Mouse (Mus musculus): ENCODE data around the gene Glb1l2. TPM values are rescaled to one million over a fixed set of nuclear protein-coding genes. Genes with fewer than 3 reads are reported as not detected.

Glb1l2 gene
- polyA plus RNA-seq, 1 experiment from 2014 or later = 1.5 TPM

DNA sequence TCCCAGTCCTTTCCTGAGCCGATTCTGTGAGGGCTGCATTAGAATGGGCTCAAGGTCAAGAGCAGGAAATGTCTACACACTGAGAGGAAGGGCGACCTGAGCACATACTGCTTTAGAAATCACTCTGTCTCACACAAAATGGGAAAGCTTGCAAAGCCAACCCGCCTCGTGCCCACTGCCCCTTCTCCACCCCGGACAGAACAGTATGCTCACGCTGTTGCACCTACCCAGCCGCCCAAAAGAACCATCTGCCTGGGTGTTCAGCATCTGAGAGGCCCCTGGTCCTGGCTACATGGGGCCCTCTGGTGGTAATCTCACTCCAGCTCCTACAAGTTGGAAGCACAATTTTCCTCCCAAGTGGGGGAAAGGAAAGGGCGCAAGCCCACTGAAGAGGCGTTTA lies 46.2 kb downstream of the Glb1l2 start:
- H3K36me3 ChIP-seq (ENCODE audit: control insufficient read depth, insufficient read depth, low read length) = no peaks in the 10 kb centered on the region
- H3K9me3 ChIP-seq (ENCODE audit: control insufficient read depth, low read length) = no peaks in the 10 kb centered on the region
- no peak overlapping the region for H3K4me2 ChIP-seq (ENCODE audit: low read length)
- H3K4me1 ChIP-seq (ENCODE audit: control insufficient read depth in 2 of 2, insufficient read depth in 2 of 2, low read length in 2 of 2) = no peaks in the 10 kb centered on the region
- WGBS = 25% methylated on average over 9 of the region's 9 CpGs
- ATAC-seq (ENCODE audit: insufficient number of reproducible peaks, insufficient read depth, low FRiP score, low read depth) = no peak
- no peak overlapping the region for H3K27ac ChIP-seq (replicated peaks in 1 of 2; ENCODE audit: control insufficient read depth in 1 of 2, insufficient read depth in 1 of 2, low read depth in 2 of 2, low read length in 2 of 2)
- no peak overlapping the region for H3K9ac ChIP-seq (ENCODE audit: low read length)
- no peaks in the 10 kb centered on the region for H3K27me3 ChIP-seq (ENCODE audit: control insufficient read depth, insufficient read depth, low read length)
- H3K4me3 ChIP-seq (ENCODE audit: control insufficient read depth in 1 of 2, insufficient read depth in 1 of 2, low read depth in 1 of 2, low read length in 2 of 2) = no peak overlapping the region

DNA sequence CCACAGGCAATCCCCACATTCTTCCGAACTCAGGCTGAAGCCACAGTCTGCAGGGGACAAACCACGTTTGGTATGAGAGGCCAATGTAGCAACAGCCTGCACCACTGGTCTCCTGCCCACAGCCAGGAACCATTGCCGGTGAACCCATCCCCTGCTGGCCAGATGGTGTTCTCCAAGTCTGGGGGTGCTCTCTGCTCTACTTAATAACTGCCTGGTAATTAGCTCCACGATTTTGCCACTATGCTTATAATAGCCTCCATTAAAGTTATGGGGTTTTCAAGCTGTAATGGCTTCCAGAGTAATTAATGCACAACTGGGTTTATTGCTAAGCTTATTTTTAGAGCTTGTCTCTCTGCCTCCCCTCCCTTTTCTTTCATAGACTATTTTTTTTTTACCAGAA lies 57.4 kb downstream of the Glb1l2 start:
- no peaks in the 10 kb centered on the region for H3K9me3 ChIP-seq (ENCODE audit: control insufficient read depth, low read length)
- no peaks in the 10 kb centered on the region for H3K27me3 ChIP-seq (ENCODE audit: control insufficient read depth, insufficient read depth, low read length)
- H3K9ac ChIP-seq (ENCODE audit: low read length) = no peak overlapping the region
- H3K27ac ChIP-seq (replicated peaks in 1 of 2; ENCODE audit: control insufficient read depth in 1 of 2, insufficient read depth in 1 of 2, low read depth in 2 of 2, low read length in 2 of 2) = no peak overlapping the region
- ATAC-seq (ENCODE audit: insufficient number of reproducible peaks, insufficient read depth, low FRiP score, low read depth) = no peak
- no peak overlapping the region for H3K4me3 ChIP-seq (ENCODE audit: control insufficient read depth in 1 of 2, insufficient read depth in 1 of 2, low read depth in 1 of 2, low read length in 2 of 2)
- no peaks in the 10 kb centered on the region for H3K4me1 ChIP-seq (ENCODE audit: control insufficient read depth in 2 of 2, insufficient read depth in 2 of 2, low read length in 2 of 2)
- no peak overlapping the region for H3K4me2 ChIP-seq (ENCODE audit: low read length)
- 70% methylated on average over 4 of the region's 4 CpGs for WGBS
- H3K36me3 ChIP-seq (ENCODE audit: control insufficient read depth, insufficient read depth, low read length) = no peaks in the 10 kb centered on the region

DNA sequence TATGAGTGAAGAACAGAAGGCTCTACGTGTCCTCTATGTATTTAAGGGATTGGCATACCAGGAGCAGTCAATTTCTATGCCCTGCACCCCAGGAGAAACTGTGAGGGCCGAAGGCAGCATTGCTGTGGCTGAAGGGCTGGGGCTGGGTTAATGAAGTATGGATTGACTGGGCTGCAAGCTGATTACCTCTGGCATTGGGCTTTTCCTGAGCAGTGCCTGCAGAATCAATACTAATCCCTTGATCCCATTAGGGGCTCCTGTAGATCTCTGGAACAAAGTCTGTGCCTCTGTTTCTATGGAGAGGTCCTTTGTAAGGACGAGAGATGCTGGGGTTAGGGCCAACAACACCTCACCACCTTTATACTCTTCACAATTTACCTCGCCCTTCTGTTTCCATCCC lies 59.1 kb downstream of the Glb1l2 start:
- Histone ChIP-seq H3K9ac (ENCODE audit: low read length) (no peak overlapping the region), H3K4me2 (ENCODE audit: low read length) (no peak overlapping the region), H3K27me3 (ENCODE audit: control insufficient read depth, insufficient read depth, low read length) (no peaks in the 10 kb centered on the region), H3K36me3 (ENCODE audit: control insufficient read depth, insufficient read depth, low read length) (no peaks in the 10 kb centered on the region), H3K9me3 (ENCODE audit: control insufficient read depth, low read length) (no peaks in the 10 kb centered on the region), H3K27ac (replicated peaks in 1 of 2; ENCODE audit: control insufficient read depth in 1 of 2, insufficient read depth in 1 of 2, low read depth in 2 of 2, low read length in 2 of 2) (no peak overlapping the region), H3K4me1 (ENCODE audit: control insufficient read depth in 2 of 2, insufficient read depth in 2 of 2, low read length in 2 of 2) (no peaks in the 10 kb centered on the region), H3K4me3 (ENCODE audit: control insufficient read depth in 1 of 2, insufficient read depth in 1 of 2, low read depth in 1 of 2, low read length in 2 of 2) (no peak overlapping the region)
- WGBS = 45% methylated on average over 4 of the region's 4 CpGs
- no peak for ATAC-seq (ENCODE audit: insufficient number of reproducible peaks, insufficient read depth, low FRiP score, low read depth)

DNA sequence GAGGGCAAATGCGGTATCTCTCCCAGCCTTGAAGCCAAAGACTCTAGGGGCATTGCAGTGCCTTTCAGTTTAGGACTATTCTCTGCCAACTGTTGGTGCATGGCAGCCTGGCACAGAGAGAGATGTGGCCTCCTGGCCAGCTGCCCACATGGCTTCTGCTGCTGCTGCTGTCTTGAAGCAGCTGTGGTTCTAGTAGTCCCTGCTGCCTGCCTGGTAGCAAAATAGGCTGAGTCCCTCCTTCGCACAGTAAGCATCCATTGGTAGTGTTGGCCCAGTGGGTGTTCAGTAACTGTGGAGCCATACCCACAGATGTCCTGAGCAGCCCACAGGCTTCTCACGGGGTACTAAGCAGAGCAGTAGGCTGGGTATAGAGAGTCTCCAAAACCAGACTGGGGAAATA lies 63.5 kb downstream of the Glb1l2 start:
- 85% methylated on average over 3 of the region's 3 CpGs for WGBS
- Histone ChIP-seq H3K36me3 (ENCODE audit: control insufficient read depth, insufficient read depth, low read length) (no peaks in the 10 kb centered on the region), H3K4me2 (ENCODE audit: low read length) (no peak overlapping the region), H3K9me3 (ENCODE audit: control insufficient read depth, low read length) (no peaks in the 10 kb centered on the region), H3K4me3 (ENCODE audit: control insufficient read depth in 1 of 2, insufficient read depth in 1 of 2, low read depth in 1 of 2, low read length in 2 of 2) (no peak overlapping the region), H3K4me1 (ENCODE audit: control insufficient read depth in 2 of 2, insufficient read depth in 2 of 2, low read length in 2 of 2) (no peaks in the 10 kb centered on the region), H3K27me3 (ENCODE audit: control insufficient read depth, insufficient read depth, low read length) (no peaks in the 10 kb centered on the region; the same call in 1 of the 2 replicates), H3K27ac (replicated peaks in 1 of 2; ENCODE audit: control insufficient read depth in 1 of 2, insufficient read depth in 1 of 2, low read depth in 2 of 2, low read length in 2 of 2) (no peak overlapping the region), H3K9ac (ENCODE audit: low read length) (no peak overlapping the region)
- ATAC-seq (ENCODE audit: insufficient number of reproducible peaks, insufficient read depth, low FRiP score, low read depth) = no peak

DNA sequence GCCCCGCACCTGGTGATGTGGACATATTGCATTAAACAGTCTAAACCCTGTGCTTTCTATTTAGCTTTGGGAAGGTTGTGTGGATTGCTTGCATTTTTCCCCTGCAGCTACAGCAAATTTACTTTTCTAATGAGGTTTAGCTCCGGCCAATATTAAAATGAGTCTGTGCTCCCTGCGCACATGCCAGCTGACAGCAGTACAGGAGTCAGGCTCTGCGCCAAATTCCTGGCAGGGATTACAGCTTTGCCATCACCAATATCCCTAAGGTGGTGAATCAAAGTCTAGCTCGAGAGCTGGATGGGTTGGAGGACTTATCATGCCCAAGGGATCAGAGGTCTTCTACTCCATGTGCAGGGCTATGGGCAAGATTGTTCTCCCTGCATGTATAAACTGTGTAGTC lies 69.2 kb downstream of the Glb1l2 start:
- Histone ChIP-seq H3K4me2 (ENCODE audit: low read length) (no peak overlapping the region), H3K4me1 (ENCODE audit: control insufficient read depth in 2 of 2, insufficient read depth in 2 of 2, low read length in 2 of 2) (peaks cover 0 to 8% of the 10 kb centered on the region in 2 experiments; a peak in 1 of 4 replicates), H3K27ac (replicated peaks in 1 of 2; ENCODE audit: control insufficient read depth in 1 of 2, insufficient read depth in 1 of 2, low read depth in 2 of 2, low read length in 2 of 2) (no peak overlapping the region), H3K4me3 (ENCODE audit: control insufficient read depth in 1 of 2, insufficient read depth in 1 of 2, low read depth in 1 of 2, low read length in 2 of 2) (no peak overlapping the region), H3K27me3 (ENCODE audit: control insufficient read depth, insufficient read depth, low read length) (peaks cover 43% of the 10 kb centered on the region), H3K36me3 (ENCODE audit: control insufficient read depth, insufficient read depth, low read length) (no peaks in the 10 kb centered on the region), H3K9ac (ENCODE audit: low read length) (no peak overlapping the region), H3K9me3 (ENCODE audit: control insufficient read depth, low read length) (no peaks in the 10 kb centered on the region)
- WGBS = 70% methylated on average over 5 of the region's 5 CpGs
- no peak for ATAC-seq (ENCODE audit: insufficient number of reproducible peaks, insufficient read depth, low FRiP score, low read depth)

DNA sequence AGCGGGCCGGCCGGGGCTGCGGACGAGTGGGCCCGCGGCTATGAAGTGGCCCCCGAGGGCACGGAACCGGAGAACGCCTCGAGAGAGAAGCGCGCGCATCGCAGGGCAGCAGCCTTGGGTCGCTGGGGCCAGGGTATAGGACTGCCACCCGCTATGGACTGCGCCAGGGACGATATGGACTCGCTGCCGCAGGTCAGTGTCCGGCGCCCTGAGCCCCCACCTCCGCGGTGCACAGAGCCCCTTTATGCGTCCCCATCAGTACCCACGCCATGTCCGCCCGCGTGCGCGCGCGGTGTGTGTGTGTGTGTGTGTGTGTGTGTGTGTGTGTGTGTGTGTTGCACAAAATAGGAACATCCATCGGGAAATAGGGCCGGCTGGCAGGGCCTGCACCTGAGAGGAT lies 72.3 kb downstream of the Glb1l2 start:
- Histone ChIP-seq H3K4me2 (ENCODE audit: low read length) (peak overlapping the region; percentile 85), H3K27me3 (ENCODE audit: control insufficient read depth, insufficient read depth, low read length) (peaks cover 56% of the 10 kb centered on the region), H3K9ac (ENCODE audit: low read length) (0 out of 2 replicates have a peak overlapping the region, but pooled peaks have one; percentile 8), H3K36me3 (ENCODE audit: control insufficient read depth, insufficient read depth, low read length) (no peaks in the 10 kb centered on the region), H3K4me3 (ENCODE audit: control insufficient read depth in 1 of 2, insufficient read depth in 1 of 2, low read depth in 1 of 2, low read length in 2 of 2) (peak overlapping the region; percentile 29 to 46), H3K27ac (replicated peaks in 1 of 2; ENCODE audit: control insufficient read depth in 1 of 2, insufficient read depth in 1 of 2, low read depth in 2 of 2, low read length in 2 of 2) (no peak overlapping the region), H3K9me3 (ENCODE audit: control insufficient read depth, low read length) (no peaks in the 10 kb centered on the region), H3K4me1 (ENCODE audit: control insufficient read depth in 2 of 2, insufficient read depth in 2 of 2, low read length in 2 of 2) (peaks cover 0 to 8% of the 10 kb centered on the region in 2 experiments; a peak in 1 of 4 replicates)
- 2% methylated on average over 27 of the region's 37 CpGs for WGBS
- peak; percentile 46; the same call in 1 of the 2 replicates for ATAC-seq (ENCODE audit: insufficient number of reproducible peaks, insufficient read depth, low FRiP score, low read depth)

DNA sequence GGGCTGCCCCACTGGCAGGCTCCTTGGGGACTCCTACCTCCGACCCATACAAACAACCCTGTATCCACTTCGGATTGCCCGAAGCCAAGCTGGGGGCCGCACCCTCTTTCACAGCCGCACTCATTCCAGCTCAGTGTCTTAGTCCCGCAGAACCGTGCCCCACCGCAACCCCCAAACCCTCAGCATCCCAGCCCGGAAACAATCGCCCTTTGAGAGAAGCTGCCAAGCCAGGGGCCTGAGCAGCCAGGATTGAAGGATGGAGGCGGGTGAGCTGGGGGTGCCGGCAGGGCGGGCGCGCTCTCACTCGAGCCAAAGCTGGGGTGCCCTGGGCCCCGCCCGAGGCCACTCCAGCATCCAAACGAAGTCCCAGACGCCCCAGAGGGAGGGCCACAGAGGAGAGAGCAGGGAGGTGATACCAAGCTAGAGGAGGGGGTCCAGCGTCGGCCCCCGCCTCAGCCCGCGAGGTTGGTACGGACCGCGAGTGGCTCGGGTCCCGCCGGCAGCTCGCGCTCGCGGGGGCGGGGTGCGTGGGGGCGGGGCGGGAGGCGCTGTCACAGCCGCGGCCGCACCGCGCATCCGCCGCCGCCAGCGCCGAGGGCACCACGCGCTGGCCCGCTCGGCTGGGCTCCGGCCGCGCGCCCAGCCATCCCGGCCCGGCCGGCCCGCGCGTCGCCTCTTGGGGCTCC lies 72.9 kb downstream of the Glb1l2 start, which contains the start of gene B3gat1:
Gene B3gat1, plus strand, starts transcription at position 523 of the 686 bp plus-strand sequence.
- 0 out of 2 replicates have a peak within 1 kb of the TSS, but pooled peaks have one; percentile 8 for H3K9ac ChIP-seq (ENCODE audit: low read length)
- peak within 1 kb of the TSS; percentile 85 for H3K4me2 ChIP-seq (ENCODE audit: low read length)
- H3K27me3 ChIP-seq (ENCODE audit: control insufficient read depth, insufficient read depth, low read length) = peaks cover 56% of the 10 kb centered on the region
- H3K9me3 ChIP-seq (ENCODE audit: control insufficient read depth, low read length) = no peaks in the 10 kb centered on the region
- peak within 1 kb of the TSS; percentile 29 to 46 for H3K4me3 ChIP-seq (ENCODE audit: control insufficient read depth in 1 of 2, insufficient read depth in 1 of 2, low read depth in 1 of 2, low read length in 2 of 2)
- no peak within 1 kb of the TSS for H3K27ac ChIP-seq (replicated peaks in 1 of 2; ENCODE audit: control insufficient read depth in 1 of 2, insufficient read depth in 1 of 2, low read depth in 2 of 2, low read length in 2 of 2)
- no peaks in the 10 kb centered on the region for H3K36me3 ChIP-seq (ENCODE audit: control insufficient read depth, insufficient read depth, low read length)
- 2% methylated on average over 59 of the region's 65 CpGs for WGBS
- peak; percentile 31; the same call in 1 of the 2 replicates for ATAC-seq (ENCODE audit: insufficient number of reproducible peaks, insufficient read depth, low FRiP score, low read depth)
- peaks cover 0 to 8% of the 10 kb centered on the region in 2 experiments; a peak in 1 of 4 replicates for H3K4me1 ChIP-seq (ENCODE audit: control insufficient read depth in 2 of 2, insufficient read depth in 2 of 2, low read length in 2 of 2)

All from heart, embryonic 14.5 days (tissue).